Mouse (Mus musculus) kidney, postnatal 14 days (tissue): ENCODE data around the gene Dok5.

Experiments
- DNase-seq: peaks from one replicate; pipeline ENCODE4 v3.0.0; 2022; ENCODE audit warnings: mixed read lengths

Dok5 gene

DNA sequence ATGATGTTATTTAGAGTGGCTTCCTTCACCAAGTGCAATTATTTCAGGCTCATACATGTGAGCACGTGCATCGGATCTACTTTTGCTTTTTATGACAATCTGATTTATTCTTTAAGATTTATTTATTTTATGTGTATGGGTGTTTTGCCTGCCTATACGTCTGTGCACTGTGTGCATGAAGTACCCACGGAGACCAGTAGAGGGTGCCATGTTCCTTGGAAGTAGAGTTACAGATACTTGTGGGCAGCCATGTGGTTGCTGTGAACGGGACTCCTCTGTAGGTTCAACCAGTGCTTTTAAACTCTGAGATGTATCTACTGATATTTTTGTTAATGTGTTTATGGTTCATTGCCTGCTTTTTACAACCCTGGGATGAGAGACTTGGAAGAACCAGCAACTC lies 132.4 kb downstream of the Dok5 start:
- DNase-seq, result no peak

DNA sequence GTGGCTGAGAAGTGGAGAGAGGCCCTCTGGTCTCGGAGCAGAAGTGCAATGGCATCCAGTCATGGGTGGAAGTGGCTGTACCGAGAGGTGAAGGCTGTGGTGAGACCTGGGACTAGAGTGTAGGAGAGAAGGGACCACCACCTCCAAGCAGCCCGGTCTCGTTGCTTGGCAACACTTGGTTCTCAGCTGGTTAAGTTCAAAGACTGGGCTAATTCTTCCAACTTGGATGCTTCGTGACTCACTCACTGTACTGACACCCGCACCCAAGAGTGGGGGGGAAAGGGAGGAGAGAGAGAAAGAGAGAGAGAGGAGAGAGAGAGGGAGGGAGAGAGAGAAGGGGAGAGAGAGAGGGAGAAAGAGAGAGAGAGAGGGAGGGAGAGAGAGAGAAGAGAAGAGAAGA lies 133.2 kb downstream of the Dok5 start:
- no peak for DNase-seq

DNA sequence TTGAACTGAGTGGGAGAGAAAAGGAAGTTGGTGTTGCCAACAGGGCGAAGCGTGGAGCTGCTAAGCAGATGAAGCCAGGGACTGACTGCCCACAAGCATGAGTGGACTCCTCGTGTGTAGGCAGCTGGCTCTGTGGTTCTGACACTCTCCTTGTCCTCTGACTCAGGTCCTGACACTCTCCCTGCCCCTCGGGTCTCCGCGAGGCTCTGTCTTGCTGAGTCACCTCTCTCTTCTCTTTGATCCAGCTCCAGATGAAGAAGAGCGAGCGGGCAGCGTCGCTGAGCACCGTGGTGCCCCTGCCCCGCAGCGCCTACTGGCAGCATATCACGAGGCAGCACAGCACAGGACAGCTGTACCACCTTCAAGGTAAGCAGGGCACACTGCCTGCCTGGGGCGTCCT lies 139.0 kb downstream of the Dok5 start:
- no peak for DNase-seq

- DNase-seq, result no peak
These were observed 139.9 kb downstream of the Dok5 start for GRCm38 (mm10) chr2:170871469-170871868.

- DNase-seq, result peak; percentile 75
These were observed 141.8 kb downstream of the Dok5 start for GRCm38 (mm10) chr2:170873382-170873781.

- DNase-seq, result peak; percentile 87
These were observed 145.9 kb downstream of the Dok5 start for GRCm38 (mm10) chr2:170877515-170877914.

DNA sequence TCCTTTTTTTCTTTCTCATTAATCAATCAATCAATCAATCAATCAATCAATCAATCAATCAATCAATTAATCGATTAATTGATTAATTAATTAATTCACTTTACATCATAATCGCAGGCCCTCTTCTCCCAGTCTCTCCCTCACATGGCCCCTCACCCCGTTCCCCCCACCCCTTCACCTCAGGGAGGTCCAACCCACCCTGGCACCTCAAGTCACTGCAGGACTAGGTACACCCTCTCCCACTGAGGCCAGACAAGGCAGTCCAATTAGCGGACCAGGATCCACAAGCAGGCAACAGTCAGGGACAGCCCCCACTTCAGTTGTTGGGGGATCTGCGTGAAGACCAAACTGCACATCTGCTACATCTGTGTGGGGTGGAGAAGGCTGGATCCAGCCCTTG lies 146.3 kb downstream of the Dok5 start:
- DNase-seq, result no peak

DNA sequence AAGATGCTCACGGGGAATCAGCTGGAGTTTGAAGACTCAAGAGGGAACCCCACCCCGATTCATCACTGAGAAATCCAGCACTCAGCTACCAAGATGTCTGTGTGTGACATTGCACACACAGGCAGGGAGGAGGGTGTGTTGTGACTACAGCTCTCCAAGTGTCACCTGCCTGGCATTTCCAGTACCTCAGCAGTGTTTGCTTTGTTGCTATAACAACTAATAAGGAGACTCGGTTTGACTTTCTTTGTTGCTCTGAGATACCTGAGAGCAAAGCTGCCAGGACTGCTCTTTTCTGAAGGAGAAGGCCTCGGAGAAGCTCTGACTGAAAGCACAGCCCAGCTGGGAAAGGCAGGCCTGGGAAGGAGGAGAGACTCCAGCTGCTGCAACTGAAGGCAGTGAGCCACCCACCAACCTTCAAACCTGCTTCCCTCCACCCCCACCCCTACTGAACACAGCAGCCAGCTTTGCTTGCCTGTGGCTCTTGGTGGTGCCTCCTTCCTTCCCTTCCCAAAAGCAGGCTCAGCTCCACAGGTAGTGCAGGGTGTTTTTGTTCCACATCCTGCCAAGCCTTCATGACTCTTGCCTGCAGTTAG lies 152.7 kb downstream of the Dok5 start:
- no peak for DNase-seq

- DNase-seq, result no peak
These were observed 156.4 kb downstream of the Dok5 start for GRCm38 (mm10) chr2:170887984-170888383.

GRCm38 (mm10) chr2:170895096-170895495 lies 163.5 kb downstream of the Dok5 start:
- no peak for DNase-seq

DNA sequence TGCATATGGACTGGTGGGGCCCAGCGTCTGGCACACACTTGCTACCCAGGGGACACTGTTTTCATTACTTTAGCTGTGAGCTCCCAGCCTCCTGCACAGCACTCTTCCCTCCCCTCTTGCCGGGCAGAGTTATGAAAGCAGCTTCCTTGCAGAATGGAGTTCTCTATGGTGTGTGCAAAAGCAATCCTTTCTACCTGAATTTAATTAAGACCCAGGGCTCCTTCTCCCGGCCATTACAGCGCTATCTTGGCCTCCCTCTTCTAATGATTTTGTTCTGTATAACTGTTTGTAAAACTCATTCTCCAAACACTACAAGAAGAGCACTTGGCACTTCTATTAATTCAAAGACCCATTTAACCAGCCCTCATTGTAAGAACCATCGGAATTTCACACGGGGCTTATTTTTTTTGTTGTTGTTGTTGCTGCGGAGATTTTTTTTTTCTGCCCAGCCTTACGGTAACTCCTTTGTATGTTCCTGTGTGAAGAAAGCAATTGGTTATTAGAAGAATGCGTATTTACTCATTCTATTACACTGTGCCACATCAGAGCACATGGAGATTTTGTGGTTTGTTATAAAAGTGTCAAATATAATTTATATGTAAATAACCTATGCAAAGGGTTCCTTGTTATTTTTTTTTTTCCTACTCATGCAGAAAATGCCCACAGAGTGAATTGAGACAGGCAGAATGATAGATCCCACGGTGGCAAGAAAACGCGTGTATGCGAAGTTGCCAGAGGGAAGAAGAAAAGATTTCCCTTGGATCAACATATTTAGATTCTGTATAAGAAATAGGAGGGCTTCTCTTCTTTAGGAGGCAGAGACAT lies 170.8 kb downstream of the Dok5 start:
- no peak for DNase-seq

DNA sequence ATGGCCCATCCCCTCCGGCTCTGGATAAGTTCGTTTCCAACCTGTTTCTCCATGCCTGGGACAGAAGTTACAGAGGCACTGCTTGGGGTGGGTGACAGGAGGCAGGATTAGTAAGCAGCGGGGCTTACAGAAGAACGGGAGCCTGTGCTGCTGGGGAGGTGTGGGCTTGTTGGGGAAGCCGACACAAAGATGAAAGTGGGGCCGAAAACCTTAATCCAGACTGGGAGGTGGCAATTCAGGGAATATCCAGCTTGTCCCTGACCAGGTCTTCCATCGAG lies 171.4 kb downstream of the Dok5 start:
- DNase-seq, result no peak

DNA sequence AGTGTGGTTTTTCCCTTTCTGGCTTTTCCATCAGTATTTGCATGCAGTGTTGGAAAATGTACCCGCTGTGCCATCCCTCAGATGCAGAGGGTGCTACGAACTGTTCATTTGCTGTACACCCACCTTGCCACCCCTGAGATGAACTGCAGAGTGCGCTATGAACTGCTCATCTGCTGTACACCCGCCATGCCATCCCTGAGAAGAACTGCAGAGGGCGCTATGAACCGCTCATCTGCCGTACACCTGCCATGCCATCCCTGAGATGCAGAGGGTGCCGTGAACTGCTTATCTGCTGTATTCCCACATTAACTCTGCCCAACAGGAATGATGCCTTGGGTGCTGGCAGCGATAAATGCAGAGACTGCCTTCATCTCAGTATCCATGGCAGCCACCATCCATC lies 171.8 kb downstream of the Dok5 start:
- no peak for DNase-seq

DNA sequence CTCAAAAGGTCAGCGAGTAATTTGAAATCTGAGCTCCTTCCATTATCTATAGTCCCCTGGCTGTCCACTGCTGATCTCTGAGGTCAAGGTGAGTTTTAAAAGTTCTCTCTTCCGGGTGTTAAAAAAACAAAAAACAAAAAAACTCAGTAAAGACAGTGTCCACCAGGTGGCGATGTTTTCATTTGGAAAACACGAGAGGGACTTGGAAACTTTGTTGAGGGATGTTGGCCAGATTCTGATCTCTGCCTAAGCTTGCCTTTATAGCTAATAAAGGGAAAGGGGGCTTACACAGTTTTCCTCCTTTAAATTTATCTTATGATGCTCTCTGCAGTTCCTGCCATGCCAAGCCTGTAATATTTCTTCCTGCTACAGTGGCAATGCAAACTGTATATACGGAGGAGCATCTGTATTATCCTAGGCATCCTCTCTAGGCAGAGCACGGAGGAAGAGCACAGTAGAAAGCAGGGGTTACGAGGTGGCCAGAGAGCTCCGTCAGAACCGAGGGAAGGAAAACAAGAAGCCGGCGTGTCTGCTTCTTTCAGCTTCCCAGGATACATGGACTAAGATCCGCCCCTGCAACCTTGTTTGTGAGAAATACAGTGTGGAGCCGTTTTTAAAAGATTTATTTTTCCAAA lies 181.1 kb downstream of the Dok5 start:
- DNase-seq, result peak; percentile 59

DNA sequence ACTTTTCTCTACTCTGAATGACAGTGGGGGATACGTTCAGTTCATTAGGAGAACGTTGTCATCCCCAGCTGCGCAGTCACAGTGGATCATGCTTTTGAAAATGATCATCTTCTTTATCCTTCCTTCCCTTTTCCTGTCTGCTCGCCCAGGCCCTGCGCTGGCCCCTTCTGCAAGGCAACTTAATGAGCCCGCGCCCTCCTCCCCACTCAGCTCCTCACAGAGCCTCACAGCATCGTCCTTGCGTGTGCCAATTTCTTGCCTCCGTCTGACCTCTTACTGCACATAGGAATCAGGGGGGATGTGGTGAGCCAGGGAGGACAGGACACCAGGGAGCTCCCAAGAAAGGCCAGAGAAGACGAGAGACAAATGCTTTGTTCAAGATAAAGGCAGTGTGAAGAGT lies 182.3 kb downstream of the Dok5 start:
- DNase-seq, result no peak

DNA sequence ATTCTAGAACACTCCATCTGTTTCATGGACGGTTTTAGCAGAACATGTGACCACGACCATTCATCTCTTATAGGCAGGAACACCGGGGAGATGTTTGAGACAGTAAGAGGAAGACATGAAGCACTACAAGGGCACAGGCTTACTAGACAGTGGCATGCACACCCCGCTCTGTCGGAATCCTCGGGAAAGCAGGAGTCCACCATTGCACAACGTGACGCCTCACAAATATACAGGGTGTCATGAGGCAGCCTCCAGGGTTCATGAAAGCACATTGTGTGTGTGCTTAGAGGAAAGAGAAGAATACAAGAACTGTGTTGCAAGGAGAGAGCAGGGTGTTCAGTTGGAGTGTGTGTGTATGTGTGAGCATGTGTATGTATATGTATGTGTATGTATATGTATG lies 184.0 kb downstream of the Dok5 start:
- no peak for DNase-seq

DNA sequence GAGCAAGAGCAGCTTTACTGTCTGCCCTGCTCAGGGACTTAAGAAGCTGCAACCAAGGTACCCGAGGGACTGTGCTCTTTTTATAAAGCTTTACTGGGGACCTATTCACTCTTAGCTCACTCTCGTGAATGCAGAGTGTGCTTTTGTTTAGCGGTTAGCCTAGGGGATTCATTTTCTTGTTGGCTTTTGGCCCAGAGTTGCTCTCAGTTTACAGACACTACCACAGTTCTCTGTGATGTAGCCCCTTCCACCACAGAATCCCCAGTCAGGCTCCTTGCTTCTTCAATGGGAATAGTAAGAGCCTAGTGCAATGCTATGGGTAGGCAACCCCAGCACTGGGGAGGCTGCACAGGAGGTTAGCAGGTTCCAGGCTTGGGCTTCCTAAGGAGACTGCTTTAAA lies 190.7 kb downstream of the Dok5 start:
- no peak for DNase-seq

GRCm38 (mm10) chr2:170924131-170924530 lies 192.5 kb downstream of the Dok5 start:
- no peak for DNase-seq

- DNase-seq, result no peak
These were observed 194.6 kb downstream of the Dok5 start for GRCm38 (mm10) chr2:170926237-170926636.
